Mouse (Mus musculus) inflammation-experienced regulatory T-cells, adult 6 months (primary cell): Measurements from ENCODE around the gene Timm22. TPM values are rescaled to one million over a fixed set of nuclear protein-coding genes. Genes with fewer than 3 reads are reported as not detected.

Experiments used
- ATAC-seq: one replicate; pipeline ENCODE4 v1.8.0; 2017
- polyA plus RNA-seq, 3 experiments: library from polyadenylated mRNA; unstranded; fragments of 100-300 nt; shearing (Covaris generic); gene quantifications; one replicate each; pipeline ENCODE4 v1.2.1; 2017

Timm22 gene
- polyA plus RNA-seq = 10 to 100 TPM; 60.7 to 86.9 (median 76.3) TPM

DNA sequence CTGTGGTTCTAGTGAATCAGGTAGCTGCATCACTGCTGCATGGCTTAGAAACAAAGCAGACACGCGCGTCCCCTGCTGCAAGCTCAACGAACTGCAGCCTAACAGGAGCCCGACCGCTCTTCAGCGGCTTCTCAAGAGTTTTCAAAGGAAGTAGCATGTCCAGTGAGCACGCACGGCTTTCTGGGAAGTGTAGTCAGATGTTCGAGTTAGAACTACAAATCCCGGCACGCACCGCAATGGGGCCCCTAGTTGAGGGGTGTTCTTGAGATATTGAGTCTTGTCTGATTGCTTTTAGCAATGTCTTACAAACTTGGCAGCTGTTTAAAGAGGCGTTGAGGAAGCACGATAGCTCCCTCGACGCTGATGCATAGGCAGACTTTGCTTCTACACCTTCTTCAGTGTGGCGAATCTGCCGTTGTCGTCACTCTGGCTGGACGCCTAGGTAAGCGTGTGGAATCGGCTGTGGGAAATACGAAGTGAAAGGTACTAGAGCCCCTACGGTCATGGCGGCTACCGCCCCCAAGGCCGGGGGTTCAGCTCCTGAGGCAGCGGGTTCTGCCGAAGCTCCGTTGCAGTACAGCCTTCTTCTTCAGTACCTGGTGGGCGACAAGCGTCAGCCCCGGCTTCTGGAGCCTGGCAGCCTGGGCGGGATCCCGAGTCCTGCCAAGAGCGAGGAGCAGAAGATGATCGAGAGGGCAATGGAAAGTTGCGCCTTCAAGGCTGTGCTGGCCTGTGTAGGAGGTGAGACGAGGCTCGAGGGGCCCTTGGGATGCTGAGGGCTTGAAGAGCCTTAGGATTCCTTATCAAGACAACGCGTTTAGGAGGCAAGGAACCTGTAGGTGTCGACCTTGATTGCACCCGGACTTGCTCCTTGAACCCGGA is at the start of gene Timm22:
Gene Timm22 (plus strand): TSS at position 251 of the 882 bp plus-strand sequence.
- peak; percentile 99 for ATAC-seq

DNA sequence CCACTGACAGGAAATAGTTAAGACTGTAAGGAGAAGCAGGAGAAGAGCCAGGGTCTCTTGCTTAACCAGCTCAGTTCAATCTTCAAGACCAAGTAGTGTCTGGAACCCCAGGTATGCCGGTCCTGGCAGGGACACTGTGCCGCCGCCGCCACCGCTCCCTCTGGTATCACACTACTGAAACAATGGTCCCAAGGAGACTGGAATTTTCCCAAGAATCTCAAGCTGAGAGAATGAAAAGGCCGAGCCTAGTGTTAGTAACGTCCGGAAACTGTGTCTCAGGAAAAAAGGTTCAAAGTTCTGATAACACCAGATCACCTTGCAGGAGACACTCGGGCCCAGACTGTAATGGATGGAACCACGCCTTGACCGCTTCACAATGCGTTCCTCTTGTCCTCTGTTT is 49.3 kb upstream of the Timm22 start:
- no peak for ATAC-seq

DNA sequence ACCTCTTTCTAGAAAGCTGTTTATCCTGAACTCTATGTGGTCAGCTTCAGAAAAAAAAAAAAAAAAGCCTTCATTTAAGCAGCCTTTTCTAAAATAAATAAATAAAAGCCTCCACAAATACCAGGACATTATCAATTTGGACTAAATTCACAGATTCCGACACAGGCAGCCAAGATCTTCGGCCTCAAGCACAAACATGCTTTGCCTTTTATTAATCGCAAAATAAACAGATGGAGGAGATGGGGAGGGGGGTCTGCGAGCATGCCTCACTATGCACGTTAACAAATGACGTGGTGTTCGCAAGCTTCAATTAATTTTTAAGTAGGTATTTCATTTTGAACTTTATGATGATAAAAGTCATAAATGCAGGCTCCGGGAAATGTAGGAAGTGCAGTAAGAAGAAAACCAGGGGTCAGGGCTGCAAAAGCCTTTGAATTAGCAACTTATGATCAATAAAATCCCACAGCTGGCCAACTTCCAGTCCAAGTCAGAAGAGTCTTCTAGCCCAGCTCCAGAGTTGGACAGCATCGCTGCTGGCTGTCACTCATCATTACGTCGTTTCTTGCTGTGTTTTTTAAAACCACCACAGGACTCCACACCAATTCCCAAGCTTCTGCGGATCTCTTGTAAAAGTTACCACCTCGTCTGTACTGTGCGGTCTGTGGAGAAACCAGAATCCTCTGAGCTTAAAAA is 48.0 kb upstream of the Timm22 start:
- ATAC-seq = no peak

DNA sequence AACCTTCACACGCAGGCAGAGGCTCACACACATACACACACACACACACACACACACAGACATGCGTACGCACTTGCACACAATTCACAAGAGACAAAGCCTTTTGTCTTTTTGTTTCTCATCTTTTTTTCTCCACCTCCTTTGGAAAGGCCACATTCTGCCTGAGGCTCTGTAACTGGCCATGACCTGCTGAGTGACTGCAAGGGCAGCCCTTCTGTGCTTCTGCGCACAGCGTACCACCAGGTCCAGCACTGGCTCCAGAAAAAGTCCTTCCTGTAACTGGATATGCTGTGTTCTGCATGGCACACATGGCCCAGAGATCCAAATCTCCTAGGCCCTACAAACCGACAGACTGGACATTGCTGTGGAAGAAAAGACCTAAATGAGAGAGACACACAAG is 46.5 kb upstream of the Timm22 start:
- ATAC-seq = no peak

DNA sequence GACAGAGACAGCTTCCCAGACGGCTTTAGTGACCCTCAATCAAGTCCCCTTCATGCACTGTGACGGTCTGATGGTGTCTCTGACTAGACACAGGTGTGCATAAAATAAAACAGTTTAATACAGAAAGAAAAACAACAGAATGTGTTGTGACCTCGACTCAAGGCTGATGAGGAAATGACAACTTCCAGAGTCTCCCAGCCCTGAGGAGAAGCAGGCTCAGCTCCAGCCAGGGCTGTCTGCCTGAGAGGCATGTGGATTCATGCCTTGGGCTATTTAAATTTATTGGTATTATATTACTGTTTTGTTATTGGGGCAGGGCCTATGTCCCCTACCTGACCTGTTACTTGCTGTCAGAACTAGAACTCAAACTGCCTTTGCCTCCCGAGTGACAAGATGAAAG is 45.3 kb upstream of the Timm22 start:
- no peak for ATAC-seq

DNA sequence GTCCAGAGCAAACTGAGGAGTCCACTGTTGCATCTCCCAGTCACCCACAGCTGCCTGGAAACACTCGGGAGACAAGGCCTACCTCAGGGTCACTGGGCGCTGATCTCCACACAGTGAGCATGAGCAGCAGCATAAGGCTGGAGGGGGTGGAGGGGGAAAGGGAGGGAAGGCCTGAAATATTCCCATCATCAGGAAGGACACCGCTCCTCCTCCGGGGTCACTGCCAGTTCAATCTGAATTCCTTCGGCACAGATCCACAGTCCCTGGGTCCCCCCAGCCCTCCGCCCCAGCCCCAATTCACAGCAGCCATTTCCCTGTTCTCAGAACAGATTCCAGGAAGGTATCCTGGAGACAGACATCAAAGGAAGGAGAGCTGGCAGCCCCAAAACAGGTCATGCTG is 43.6 kb upstream of the Timm22 start:
- no peak for ATAC-seq

DNA sequence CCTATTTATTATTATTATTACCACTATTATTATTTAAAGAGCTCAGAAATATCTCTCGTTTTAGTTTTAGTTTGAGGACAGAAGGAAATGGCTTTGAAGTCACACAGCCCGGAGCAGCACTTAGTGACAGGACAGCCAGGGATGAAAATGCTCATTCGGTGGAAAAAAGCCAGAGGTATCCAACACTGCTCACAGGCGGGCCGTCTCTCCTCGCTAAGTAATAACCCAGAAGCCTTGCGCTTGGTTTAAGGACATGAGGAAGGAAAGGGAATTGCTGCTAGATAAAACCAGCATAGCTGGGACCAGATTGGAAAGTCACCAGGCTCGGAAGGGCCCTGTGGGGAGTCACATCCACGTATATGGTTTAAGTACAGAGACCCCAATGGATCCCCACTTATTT is 43.1 kb upstream of the Timm22 start:
- no peak for ATAC-seq

DNA sequence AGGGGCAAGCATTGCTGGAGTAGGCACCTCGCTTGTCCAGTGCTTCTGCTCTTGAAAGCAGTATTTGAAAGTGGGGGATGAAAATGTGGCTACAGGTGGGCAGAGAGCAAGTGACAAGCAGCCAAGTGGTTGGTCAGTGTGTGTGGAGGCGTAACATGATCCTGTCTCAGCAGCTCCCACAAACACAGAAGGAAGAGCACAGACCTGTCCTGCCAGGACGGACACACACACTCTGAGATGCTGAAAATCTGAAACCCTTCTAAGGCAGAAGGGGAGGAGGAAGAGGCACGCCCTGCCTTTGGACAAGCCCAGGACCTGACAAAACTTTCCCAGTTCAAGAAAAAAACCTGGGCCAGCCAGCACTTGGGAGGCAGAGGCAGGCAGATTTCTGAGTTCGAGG is 42.7 kb upstream of the Timm22 start:
- ATAC-seq = no peak

DNA sequence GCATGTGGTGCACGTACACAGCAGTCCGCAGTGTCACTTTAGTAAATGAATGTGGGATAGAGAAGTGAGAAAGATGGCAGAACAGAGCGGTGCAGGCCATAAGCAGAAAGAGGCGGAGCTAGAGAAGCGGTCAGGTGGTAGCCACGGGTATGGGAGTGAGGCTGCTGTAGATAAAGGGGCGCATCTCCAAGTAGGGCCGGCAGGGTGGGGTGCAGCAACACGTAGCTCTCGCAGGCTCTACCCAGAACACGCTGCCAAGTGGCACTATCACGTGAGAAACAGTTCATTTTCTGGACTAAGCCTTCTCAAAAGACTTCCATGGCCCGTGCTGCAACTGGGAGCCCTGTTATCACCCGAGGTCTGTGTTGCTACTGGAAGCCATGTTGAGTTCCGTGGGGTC is 40.0 kb upstream of the Timm22 start:
- ATAC-seq = no peak

DNA sequence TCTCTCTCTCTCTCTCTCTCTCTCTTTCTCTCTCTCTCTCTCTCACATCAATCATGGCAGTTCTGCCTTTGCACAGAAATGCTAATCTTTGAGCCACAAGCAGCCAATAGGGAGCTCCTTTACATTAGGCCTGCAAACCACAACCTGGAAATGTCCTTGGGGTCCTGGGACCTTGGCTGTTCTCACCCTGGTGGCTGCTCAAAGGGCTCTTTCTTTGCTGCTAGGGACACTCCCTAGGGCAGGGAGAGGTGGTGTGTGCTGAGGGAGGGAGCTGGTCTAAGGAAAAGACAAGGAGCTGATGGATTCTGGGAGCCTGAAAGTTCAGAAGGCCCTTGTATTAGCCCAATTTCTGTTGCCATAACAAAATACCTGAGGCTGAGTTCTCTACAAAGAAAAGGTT is 36.3 kb upstream of the Timm22 start:
- ATAC-seq = no peak

DNA sequence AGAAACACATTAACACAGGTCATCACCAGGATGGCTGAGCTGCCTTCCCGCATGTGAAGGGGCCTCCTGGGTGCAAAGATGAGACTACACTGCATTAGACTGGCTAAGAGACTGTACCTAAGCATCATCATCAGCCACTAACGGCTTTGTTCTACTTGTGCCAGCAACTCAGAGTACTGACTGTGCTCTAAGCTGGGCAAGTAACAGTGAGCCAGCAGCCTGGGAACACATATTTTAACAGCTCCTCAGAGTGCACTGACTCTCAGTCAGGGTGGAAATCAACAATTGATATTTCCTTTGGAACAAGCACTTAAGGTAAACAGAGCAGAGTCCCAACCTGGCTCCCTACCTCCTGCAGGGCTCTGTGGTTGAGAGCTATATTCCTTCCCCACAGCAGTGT is 34.6 kb upstream of the Timm22 start:
- ATAC-seq = no peak

DNA sequence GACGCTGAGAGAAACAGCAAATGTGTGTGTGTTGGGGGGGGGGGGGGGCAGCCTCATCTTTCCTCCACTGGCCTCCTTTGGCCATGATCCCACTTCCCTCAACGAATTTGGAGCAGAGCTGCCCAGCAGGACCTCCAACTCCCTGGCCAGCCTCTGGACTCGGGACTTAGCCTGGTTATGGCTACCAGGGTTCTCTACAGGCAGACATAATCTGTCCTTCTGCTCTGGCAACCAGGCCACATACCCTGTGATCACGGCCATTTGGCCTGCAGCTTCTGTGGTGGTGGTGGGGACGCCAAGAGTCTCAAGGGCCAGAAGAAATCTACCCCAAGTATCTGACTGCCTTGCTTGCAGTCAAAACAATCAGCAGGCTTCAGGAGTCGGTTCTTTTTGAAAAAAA is 34.2 kb upstream of the Timm22 start:
- no peak for ATAC-seq

DNA sequence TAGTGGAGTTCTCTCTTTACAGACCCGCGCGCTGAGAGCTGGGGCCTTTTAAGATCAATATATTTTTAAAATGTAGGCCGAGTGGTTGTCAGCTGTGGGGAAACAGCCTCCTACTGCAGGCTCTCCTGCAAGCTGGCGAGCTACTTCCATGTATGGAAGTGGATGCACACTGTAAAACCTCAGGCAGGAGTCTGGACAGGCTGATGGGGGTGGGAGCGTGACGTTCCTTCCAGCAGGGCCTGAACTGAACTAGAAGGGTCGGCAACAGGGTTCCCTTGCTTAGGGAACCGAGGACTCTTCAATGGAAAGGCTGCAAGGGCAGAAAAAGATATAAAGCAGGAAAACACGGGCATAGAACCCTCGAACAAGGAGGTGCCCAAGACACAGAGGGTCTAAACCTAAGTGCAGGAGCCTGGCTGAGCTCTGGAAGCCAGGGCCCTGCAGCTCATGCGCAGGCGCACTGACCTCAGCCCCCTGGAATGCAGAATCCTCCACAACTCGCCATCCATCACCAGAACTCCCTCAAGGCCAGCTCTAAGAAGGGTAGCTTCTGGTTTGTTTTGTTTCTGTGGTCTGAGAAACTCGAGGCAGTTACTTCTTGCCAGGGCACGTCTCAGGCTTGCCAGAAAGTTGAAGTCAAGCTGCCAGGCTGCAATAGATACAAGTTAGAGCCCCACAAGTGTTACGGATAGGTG is 32.1 kb upstream of the Timm22 start:
- ATAC-seq = no peak

DNA sequence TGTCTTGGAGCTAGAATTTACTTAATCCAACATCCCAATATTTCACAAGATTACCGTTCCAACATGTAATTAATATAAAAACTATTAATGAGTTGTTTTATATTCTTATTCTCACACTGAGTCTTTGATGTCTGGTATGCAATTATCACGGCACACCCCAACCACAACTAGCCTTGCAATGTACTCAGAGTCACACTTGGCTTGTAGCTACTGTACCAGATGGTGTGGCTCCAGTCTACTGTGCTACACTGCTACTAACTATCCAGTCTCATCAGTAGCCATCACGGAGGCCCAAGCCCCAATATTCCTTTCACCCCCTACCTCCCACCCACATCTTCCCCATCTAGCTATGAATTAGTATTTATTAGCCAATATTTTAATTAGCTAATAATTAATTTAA is 30.3 kb upstream of the Timm22 start:
- ATAC-seq = no peak

DNA sequence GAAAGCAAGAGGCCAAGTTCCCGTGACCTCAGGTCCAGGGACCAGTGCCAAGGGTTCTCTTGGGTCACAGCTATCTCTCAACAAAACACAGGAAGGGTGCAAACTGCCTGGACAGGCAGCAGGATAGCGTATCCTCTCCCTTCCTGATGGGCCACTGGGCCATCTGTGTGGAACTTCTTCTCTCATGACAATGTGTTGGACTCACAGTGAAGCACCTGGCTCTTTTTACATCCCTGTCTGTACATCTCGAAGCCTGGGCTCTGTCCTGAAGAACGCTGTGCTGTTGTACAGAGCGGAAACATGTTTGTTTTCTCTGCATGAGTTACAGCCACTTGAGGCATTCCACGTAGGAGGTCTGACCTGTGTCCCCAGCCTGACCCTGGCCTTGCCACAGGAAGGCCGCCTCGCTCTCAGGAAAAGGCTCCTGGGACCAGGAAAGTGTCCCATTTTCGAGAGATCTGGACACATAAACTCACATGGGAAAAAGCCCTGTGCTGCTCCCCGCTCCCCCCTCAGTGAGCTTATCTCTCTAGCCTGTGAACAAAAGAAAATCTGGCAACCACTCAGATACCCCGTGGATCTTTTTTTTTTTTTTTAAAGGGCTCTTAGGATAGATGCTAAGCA is 26.7 kb upstream of the Timm22 start:
- ATAC-seq = no peak

DNA sequence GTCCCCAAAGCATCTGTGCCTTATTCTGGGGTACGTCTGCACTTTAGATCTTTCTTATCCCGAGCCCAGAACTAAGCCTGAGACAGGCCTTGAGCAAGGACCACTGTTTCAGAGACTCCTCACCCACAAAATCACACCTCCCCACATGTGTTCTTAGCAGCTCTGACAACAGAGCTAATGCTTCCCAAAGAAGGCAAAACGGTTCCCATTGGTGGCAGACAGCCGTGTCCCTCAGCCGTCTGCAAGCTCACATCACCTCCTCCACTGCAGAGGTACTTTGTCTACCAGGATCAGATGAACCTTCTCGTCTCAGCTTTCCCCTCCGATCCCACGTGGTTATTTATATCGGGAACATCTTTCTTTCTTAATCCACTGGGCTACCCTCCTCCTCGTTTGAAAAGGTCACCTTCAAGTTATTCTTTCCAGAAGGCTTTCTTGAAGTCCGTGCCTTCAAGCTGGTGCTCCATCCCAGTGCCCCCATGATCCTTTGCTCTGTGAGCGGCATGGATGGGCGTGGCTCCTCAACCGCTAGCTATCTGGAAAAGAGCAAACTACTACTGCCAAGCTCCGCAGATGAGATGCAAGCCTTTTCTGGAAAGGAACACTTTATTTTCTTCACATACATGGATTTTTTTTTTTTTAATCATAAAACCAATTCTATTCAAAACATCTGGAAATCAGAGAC is 25.4 kb upstream of the Timm22 start:
- no peak for ATAC-seq

DNA sequence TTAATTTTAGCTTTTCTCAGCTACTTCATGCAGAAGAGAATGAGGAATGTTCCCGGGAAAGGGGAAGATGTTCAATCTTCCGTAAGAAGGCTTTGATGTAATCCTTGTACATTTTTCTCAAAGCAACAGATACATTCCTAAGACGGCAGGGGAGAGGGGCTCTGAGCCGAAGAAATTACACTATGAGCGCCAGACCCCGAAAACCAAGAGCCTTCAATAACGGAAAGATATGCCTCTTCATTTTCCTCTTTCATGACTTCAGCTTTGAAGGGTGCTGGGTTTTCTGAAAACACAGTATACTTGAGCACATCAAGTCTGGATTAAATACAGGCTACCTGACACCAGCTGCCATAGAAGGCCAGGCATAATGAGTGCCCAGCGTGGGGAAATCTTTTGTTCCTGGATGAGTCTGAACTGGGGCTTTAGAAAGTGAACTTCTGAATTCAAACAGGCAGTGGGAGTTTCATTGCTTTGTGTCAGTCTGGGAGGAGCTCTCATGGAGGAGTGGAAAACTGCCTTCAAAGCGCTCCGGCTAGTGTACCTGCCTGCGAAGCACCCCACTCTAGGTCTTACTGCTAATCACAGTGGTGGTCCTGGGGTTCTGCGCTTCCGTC is 23.9 kb upstream of the Timm22 start:
- ATAC-seq = no peak

DNA sequence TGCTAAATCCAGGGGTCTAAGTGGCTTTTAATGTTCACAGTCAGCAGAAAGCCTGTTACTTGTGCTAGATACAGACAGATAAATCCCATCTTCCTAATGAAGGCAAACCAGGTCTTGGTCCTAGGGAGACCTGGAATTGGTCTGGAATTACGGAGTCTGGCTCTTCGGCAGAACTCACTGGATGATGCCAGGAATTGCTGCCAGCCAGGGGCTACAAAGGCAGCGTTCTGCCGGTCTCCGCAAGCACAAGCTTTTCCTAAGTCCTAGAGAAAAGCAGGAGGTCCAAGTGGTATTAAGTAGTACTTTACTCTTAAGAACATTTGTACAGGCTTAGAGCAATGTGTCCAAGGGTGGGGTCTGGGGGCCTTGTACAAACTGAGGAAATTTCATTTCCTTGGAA is 22.4 kb upstream of the Timm22 start:
- ATAC-seq = no peak

DNA sequence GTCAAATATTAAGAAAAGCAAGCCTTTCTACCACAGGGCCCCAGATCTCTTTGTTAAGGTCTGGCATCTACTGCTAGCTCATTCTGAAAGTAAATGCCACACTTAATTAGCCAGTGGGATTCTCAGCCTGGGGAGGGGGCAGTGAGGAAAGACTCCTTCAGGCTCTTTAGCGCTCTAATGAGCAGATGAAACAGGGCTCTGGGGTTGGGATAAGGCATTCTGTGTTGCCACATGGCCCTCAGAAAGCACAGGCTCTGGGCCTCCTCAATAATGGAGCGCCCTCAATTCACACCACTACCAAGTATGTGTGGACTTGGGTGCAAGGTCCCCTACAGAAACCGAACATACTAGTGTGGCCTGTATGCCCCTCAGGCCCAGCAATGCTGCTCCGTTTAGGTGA is 21.7 kb upstream of the Timm22 start:
- no peak for ATAC-seq

DNA sequence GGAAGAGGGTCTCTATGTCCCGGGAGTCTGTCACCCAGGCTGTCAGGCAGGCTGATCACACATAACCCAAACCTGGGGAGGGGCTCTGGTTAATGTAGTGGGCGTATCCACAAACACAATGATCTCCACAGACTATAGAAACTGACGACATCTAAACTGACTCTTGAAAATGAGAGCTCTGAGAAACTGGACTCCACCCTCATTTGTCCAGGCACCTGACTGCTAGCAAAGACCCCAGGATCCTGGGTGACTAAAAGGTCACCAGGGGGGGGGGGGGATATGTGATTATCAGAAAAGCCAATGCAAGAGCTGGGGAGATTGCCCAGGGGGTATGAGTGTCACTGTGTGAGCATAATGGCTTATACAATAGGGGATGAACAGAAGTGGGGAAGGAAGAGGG is 21.0 kb upstream of the Timm22 start:
- no peak for ATAC-seq

DNA sequence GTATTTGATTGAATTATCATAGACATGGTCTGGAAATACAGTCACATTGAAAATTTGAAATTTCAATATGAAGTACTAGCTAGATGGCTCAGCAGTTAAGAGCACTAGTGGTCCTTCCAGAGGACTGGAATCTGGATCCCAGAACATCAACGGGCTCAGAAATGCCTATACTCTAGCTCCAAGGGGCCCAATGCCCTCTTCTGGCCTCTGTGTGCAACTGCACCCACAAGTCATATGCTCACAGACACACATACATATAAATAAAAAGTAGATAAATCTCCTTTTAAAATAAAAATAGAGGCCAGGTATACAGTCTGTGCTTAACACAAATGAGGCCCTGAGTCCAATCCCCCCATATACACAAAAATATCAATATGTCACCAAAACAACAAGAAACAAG is 19.7 kb upstream of the Timm22 start:
- no peak for ATAC-seq

DNA sequence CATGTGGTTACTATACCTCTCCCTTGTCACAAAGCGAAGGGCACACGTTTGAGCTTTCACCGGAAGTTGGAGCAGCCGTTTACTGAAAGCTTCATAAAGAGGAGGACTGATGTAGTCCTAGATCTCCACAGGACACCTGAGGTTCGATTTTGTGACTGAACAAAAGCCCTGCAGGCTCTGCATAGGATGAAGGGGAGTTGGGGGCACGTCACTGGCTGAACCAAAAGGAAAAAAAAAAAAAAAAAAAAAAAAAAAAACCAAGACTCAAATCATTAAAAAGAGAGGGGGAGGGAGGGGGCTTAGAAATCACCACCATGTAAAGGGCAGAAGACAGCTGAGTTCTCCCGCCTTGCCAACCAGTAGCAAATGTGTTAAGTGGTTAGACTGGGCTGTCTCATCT is 18.0 kb upstream of the Timm22 start:
- no peak for ATAC-seq
